Mouse (Mus musculus) fibroblast of lung, adult 2 months (primary cell): ENCODE data around the gene Vwa1.
"Not testable (repeated sequence)": the region's sequence is repeated elsewhere in the genome, so short reads cannot be mapped to it uniquely, and the experiment has no call there.

Source experiments
- DNase-seq: peaks from one replicate; pipeline ENCODE4 v3.0.0-alpha.2; 2011; ENCODE audit warnings: low read depth

The Vwa1 gene

GRCm38 (mm10) chr4:155744474-155744873 lies 30.0 kb downstream of the Vwa1 start:
- DNase-seq = no peak

GRCm38 (mm10) chr4:155742684-155743083 lies 31.8 kb downstream of the Vwa1 start:
- no peak for DNase-seq

GRCm38 (mm10) chr4:155740681-155741080 lies 33.8 kb downstream of the Vwa1 start:
- not testable (repeated sequence) for DNase-seq

GRCm38 (mm10) chr4:155739741-155740636 lies 34.5 kb downstream of the Vwa1 start:
- DNase-seq = no peak

- no peak for DNase-seq
Observed at GRCm38 (mm10) chr4:155739152-155739551, 35.3 kb downstream of the Vwa1 start.

- no peak for DNase-seq
Observed at GRCm38 (mm10) chr4:155738262-155738661, 36.2 kb downstream of the Vwa1 start.

- no peak for DNase-seq
Observed at GRCm38 (mm10) chr4:155736421-155736820, 38.1 kb downstream of the Vwa1 start.

GRCm38 (mm10) chr4:155735788-155736187 lies 38.7 kb downstream of the Vwa1 start:
- DNase-seq = no peak

- no peak for DNase-seq
Observed at GRCm38 (mm10) chr4:155734951-155735702, 39.4 kb downstream of the Vwa1 start.

- peak; percentile 77 for DNase-seq
Observed at GRCm38 (mm10) chr4:155734350-155734941, 40.1 kb downstream of the Vwa1 start, which contains the start of gene Tmem240. Gene Tmem240 (plus strand): TSS chr4:155734800.

- no peak for DNase-seq
Observed at GRCm38 (mm10) chr4:155733267-155733666, 41.2 kb downstream of the Vwa1 start.

GRCm38 (mm10) chr4:155727993-155728392 lies 46.5 kb downstream of the Vwa1 start:
- DNase-seq = no peak

- DNase-seq = no peak
Observed at GRCm38 (mm10) chr4:155721668-155722083, 52.8 kb downstream of the Vwa1 start.
